Mouse (Mus musculus) embryo, embryonic 10 days (tissue): ENCODE data around the gene Elf5.

Source experiments
- DNase-seq: peaks from one replicate; pipeline ENCODE4 v3.0.0-alpha.2; 2015; ENCODE audit warnings: low spot score

The Elf5 gene

GRCm38 (mm10) chr2:103411348-103411747 lies at the start of gene Elf5:
TSS of gene Elf5 (plus strand) at chr2:103411688.
- no peak for DNase-seq

GRCm38 (mm10) chr2:103372541-103372940 lies 38.9 kb upstream of the Elf5 start:
- no peak for DNase-seq

GRCm38 (mm10) chr2:103379502-103380160 lies 31.9 kb upstream of the Elf5 start:
- no peak for DNase-seq

- no peak for DNase-seq
Observed at GRCm38 (mm10) chr2:103382174-103382573, 29.3 kb upstream of the Elf5 start.

DNA sequence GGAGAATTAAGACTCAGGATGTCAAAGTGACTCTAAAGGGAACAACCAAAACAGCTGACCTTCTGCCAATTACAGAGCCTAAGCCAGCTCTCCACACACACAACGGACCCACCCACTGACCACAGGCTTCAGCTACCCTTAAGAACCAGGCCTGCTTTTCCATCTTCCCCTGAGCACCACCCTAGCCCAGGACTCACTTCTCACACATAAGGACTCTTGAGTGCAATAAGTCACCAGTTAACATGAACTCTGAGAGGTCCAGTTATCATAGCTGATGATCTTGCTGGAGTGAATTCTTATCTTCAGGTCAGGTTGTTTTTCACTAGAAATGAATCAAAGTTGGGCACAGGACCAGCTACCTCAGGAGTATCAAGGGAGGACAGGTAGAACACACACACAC lies 23.6 kb upstream of the Elf5 start:
- DNase-seq: no peak

DNA sequence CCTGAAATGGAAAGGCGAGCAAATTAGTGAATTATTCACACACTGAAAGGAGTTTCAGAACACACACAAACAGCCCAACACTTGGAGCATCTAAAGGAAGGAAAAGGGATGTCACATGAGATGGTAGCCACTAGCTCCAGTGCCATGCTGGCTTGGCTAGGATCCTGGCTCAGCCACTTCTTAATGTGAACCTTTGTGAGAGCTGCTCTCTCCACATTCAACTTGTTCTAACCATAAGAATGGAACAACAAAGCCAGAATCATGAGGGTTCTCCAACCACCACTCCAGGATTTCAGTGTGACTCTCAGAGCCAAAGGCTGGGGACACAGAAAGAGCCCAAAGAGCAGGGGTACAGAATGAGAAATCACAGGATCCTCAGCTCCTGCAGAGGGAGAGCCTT lies 23.2 kb upstream of the Elf5 start:
- no peak for DNase-seq

- peak; percentile 30 for DNase-seq
Observed at GRCm38 (mm10) chr2:103390086-103390988, 21.2 kb upstream of the Elf5 start.

DNA sequence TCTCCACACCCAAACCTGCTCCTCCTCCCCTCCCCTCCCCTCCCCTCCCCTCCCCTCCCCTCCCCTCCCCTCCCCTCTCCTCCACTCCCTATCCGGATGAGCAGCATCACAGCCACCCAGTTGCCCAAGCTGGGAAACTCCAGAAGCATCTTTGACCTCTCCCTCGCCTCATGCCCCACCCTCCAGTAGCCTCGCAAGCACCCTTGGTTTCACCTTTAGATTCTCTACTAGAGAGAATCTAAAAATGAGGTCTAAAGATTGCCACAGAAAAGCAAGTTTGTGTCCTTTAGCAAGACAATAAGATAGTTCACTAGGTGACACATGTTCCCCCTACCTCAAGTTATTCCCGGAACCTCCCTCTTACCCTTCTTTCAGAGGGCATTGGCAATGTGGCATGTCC lies 19.9 kb upstream of the Elf5 start:
- no peak for DNase-seq

DNA sequence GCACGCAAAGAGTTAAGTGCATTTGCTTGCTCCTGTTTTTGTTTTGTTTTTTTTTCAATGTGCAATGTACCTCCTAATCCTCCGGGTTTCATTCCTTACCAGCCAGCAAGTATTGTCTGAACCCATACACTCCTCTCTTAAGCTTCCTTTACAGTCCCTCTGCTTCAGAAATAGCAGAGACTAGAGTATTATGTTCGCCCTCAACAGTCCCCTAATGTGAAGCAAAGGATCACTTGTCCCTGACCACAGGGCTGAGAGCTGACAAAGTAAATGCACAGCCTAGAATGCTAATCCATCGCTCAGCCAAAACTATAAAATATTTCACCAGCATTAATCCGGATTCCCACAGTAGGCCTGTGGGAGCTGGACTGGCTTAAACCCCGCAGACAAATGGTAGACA lies 13.4 kb upstream of the Elf5 start:
- no peak for DNase-seq

DNA sequence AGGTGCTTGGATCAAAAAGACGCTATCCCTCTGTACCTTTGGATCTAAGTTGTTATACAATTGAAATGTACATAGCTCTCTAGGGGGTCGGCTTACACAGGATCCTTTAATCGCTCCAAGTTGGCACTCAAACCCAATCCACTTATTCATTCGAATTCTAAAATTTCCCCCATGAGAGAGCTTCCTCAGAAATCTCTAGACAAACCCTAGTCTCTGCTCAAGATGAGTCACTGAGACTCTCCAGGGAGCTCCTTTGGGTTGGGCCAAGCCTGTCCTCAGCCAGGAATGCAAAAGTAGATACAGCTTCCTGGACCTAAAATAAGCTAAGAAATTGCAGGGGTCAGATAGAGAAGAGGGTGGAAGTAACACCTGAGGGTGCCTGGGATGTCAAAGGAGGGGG lies 10.8 kb upstream of the Elf5 start:
- no peak for DNase-seq

DNA sequence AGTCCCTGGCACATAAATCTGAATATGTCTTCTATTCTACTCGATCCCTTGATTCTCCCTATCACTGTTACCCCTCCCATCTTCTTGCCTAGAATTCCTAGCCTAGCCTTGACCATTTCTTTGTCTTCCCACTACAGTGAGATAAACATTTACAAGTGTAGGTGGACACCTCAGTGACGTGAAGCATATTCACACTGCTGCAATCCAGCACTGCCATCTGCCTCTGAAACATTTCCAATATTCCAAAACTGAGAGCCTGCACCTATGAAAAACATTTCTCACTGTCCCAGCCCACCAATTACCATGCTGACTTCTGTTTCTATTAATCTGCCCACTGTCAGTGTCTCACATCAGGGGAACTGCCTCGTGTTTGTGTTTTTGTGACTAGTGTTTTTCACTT lies 5.2 kb upstream of the Elf5 start:
- DNase-seq: no peak

DNA sequence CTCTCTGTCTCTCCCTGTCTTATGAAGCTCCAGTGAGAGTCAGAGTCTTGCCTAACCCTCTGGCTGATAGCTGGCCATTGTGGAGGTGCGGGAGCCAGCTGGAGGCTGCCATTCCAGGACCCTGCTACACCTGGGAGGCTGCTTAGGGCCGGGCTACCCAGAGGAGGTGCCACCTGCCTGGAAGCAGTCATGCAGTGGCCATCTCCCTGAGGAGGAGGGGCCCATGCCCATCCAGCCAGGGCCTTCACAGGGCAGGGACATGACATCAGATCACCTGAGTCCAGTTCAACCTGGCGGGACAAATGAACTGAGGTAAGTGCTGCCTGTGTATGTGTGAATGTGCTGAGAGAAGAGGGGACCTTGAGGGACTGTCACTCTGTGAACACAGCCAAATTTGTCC lies 328 bp downstream of the Elf5 start:
- no peak for DNase-seq

DNA sequence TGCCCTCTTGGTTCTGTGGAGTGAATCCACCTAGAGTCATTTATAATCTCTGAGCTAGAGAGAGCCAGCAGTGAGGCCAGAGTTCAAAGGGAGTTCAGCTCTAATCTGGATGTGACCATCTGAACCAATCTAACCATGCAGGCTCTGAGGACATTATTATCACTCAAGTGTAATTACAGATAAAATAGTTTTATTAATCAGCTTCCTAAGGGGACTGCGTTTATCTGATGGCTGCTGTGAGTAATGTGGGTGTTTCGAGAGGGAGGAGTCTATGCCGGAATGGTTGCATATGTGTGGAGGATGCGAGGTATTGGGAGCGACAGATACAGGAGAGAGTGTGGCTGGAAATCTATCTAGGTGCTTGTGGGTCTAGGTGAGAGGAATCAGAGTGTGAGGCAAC lies 1.9 kb downstream of the Elf5 start:
- DNase-seq: no peak

- DNase-seq: no peak
Observed at GRCm38 (mm10) chr2:103415774-103416173, 4.3 kb downstream of the Elf5 start.

DNA sequence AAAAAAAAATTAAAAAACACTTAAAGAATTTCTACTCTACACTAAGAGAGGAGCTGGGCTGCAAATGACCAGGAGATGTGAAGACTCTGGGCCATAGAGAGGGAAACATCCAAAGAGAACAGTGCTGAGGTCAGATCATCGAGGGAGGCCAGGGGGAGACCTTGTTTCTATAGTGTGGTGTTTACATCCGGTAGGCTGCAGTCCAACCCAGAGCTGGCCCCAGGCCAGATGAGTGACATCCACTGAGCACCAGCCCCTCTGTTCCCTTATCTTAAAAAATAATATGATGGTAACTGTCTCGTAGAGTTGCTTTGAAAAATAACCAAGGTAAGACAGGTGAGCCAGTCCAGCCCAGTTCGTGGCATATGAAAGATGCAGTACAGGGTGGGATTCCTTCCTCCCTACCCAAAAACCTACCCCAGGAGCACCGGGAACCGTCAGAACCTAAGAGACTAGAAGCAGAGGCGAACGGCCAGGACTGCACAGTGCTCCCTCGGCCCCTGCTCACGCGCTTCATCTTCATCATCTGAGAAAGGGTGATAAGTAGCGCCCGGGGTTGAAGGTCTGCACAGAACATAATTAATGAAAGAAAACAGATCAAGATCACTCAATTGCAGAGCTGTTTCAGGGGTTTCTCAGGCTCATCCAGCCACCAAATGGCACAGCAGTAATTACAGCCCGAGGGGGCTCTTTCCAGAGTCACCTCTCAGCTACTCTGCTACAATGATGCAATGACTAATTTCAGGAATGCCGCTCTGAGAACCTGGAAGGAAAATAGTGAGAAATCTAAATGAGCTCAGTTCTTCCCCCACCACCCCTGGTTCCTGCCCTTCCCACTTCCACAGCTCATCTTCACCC lies 9.4 kb downstream of the Elf5 start:
- no peak for DNase-seq

DNA sequence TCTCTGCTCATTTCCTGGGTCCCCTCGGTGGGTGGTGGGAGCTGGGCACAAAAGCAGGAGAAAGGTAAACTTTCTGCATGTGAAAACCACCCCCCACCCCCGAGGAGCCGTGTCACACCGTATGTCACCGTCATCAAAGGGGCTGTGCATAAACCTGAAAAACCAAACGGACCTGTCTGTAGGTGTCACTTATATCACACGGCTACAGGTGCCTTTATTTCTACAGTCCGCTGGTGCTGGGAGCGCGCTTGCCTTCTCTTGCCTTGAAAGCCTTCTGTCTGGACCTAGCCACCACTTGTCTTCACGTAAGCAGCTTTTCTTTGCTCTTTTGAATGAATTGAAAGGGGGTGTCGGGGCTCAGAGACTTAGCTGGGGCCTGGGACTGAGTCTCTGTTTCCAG lies 12.4 kb downstream of the Elf5 start:
- no peak for DNase-seq

GRCm38 (mm10) chr2:103424349-103425026 lies 13.0 kb downstream of the Elf5 start:
- DNase-seq: peak; percentile 79

DNA sequence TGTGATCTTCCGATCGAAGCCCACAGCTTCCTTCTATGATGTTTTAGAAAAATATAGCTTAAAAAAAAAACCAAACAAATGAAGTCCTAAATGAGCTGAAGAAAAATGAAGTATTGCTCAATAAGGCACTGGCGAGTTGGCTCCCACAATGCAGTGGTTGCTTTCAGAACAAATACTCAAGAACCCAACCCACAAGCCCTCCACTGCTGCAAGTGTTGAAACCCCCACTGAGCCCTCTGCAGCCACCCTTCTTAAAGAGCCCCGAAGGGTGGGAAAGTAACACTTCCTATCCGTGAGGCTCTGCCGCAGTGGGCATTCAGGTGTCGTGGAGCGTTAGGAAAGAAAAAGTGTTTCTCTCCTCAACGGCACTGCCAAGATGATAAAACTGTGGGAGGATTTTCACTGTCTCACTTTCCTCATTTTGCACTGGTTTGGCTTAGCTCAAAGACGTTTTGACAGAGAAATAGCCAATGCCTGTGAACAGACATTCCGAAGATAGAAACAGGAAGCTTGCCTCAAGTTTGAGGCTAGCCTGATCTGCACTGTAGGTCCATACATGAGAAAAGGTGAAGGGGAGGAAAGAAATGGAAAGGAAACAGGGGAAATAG lies 14.1 kb downstream of the Elf5 start:
- no peak for DNase-seq

- no peak for DNase-seq
Observed at GRCm38 (mm10) chr2:103428356-103428755, 16.9 kb downstream of the Elf5 start.

DNA sequence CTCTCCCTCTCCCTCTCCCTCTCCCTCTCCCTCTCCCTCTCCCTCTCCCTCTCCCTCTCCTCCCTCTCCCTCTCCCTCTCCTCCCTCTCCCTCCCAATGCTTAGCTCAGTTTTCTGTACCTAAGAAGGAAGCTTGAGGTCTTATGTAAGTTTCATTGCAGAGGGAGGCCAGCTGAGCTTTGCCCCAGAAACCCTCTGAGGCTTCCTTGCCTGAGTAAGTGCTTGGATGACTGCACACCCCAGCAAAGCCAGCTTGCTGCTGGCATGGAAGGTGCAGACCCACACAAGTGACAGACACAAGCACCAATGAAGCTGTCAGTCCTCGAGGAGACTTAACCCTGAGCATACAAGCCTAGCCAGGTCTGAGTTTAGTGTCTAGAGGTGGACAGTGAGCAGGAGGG lies 19.2 kb downstream of the Elf5 start:
- no peak for DNase-seq

GRCm38 (mm10) chr2:103432695-103433275 lies 21.3 kb downstream of the Elf5 start:
- no peak for DNase-seq
